Mouse (Mus musculus) heart, adult 2 months (tissue): Measurements from ENCODE around the gene Lman2.

ENCODE experiments used
- CTCF ChIP-seq: fragments of 200-600 bp; IDR thresholded peaks from 2 replicates; pipeline ENCODE4 v1.8.1; 2022; ENCODE audit warnings: antibody characterized with exemption, mild to moderate bottlenecking, moderate library complexity
- EP300 ChIP-seq: fragments of 200-500 bp; IDR thresholded peaks from 2 replicates; pipeline ENCODE4 v1.6.1; 2011; ENCODE audit warnings: low read depth, low read length, control low read depth; ENCODE audit not compliant: insufficient read depth

GRCm38 (mm10) chr13:55321434-55322129, 41.0 kb downstream of the Lman2 start, which contains the start of gene Rab24:
- TF ChIP-seq CTCF (no peak), EP300 (no peak)
